Mouse (Mus musculus) retina, embryonic 14.5 days (tissue): ENCODE data around the gene Ifit1.
A peak's percentile ranks its signal among the peaks of the same experiment; 100 is the strongest.

Experiments used
- DNase-seq: peaks from one replicate; pipeline ENCODE4 v3.0.0-alpha.2; 2015; ENCODE audit warnings: low spot score

Ifit1 gene

GRCm38 (mm10) chr19:34655227-34655805 lies 14.6 kb downstream of the Ifit1 start:
- no peak for DNase-seq

DNA sequence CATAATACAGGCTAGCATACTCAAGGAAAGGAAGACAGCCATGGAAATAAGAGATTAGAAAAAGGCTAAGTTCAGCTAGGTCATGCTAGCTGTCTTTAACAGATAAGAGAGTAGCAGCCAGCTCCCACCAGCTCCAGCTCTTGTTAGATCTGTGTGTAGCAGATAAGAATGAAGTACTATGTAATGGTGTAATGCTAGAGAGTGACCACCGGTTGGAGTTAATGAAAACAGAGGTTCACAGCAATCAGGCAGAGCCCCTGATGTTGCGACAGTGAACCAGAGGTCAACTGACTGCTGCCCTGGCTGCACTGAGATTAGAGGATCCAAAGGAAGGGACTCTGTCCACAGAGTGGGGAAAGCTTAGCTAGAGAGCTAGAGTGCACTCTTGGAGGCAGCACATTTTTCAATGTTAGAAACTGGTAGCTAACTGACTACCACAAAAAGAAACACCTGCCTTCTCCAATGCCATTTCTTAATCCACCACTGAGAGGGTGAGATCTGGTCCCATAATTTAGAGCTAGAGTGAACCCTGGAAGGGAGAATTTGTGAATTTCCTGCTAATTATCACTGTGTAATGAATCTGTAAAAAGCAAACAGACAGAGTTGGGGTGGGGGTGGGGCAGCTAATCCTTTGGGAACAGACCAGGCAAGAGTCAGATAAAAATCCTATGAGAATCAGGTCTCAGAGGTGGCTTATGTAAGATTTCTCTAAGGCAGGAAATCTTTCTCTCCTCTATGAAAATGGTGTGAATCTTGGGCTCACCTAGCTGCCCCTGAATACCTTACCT lies 16.0 kb downstream of the Ifit1 start:
- DNase-seq, result no peak

- peak; percentile 84 for DNase-seq
Measured at GRCm38 (mm10) chr19:34662067-34662507, 21.4 kb downstream of the Ifit1 start.

DNA sequence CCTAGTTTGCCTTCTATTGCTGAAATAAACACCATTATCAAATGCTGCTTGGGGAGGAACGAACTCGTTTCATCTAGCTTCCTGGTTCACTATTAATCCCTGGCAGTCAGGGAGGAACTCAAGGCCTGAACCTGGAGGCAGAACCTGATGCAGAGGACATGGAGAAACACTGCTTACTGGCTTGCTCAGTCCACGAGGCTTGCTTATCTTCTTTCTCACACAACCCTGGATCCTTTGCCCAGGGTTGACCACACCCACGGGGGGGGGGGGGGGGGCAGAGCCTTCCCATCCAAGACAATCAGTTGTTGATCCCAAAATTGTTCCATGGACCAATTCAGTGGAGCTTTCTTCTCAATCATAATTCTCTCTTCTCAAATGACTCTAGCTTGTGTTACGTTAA lies 22.1 kb downstream of the Ifit1 start:
- DNase-seq, result no peak

DNA sequence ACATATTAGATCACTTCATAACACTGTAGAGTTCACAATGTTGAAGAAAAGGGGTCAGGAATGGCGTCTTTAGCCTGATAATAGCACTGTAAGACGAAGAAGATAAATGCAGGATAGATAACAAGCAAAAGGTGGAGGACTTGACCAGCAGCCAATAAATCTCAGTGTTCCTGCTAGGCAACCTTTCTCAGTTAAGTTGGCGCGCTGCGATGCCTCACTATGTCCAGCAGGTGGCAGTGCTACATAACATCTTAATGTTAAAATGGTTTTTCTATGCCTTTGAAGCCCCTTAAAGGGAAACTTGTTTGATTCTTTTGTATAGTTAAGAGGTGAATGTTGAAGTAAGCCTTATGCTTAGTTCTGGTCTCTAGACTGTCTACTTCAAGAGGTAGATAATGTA lies 25.5 kb downstream of the Ifit1 start:
- peak; percentile 92 for DNase-seq

DNA sequence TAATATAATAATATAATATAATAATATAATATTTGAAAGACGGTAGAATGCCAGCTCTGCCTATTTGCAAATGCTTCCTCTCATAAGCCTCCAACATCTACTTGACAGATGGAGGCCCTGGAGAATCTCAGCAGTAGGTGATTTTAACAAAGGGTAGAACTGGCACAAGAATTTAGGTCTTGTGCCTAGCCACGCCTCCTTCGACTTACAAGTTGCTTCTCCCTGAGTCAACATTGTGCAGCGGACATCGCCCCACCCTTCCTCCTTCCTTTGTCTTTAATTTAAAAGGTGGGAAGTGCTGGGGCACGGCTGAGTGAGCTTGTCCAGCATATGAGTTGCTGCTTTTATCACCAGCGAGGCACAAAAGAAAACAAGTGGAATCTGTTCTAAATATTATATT lies 32.8 kb downstream of the Ifit1 start:
- DNase-seq, result peak; percentile 19

- no peak for DNase-seq
Measured at GRCm38 (mm10) chr19:34678428-34678827, 37.8 kb downstream of the Ifit1 start.

DNA sequence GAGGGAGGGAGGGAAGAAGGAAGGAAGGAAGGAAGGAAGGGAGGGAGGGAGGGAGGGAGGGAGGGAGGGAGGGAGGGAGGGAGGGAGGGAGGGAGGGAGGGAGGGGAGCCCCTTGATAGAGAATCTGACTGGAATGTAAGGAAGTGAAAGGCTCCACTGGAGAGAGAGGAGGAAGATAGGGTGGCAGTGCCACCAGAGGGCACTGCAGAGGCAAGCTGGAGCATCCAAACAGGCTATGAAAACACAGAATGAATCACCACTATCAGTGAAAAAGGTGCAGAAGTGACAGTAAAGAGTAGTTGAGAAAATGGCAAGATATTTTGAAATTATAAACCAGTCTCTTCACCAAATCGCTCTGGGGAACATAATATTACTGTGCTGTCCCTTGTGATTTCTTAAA lies 44.2 kb downstream of the Ifit1 start:
- DNase-seq, result peak; percentile 72

- no peak for DNase-seq
Measured at GRCm38 (mm10) chr19:34685530-34685929, 44.9 kb downstream of the Ifit1 start.

- no peak for DNase-seq
Measured at GRCm38 (mm10) chr19:34691402-34691801, 50.7 kb downstream of the Ifit1 start.

- DNase-seq, result no peak
Measured at GRCm38 (mm10) chr19:34696352-34696986, 55.8 kb downstream of the Ifit1 start.

GRCm38 (mm10) chr19:34697461-34697860 lies 56.8 kb downstream of the Ifit1 start:
- no peak for DNase-seq

DNA sequence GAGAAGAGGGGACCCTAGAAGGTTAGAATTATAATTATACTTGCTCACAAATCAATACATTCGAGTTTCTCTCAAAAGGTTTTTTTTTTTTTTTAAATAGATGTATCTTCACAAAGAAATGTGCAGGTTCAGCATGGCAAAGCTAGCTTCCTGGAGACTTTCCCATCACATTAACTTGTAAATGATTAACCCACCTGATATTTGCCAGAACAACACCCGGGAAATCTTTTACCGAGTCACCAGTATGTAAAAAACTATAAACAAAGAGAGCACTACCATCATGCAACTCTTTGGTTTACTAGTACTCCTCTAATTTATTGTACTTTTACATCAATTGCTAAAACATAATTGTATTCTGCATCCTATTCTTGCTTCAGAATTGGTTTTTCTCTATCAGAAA lies 57.8 kb downstream of the Ifit1 start:
- no peak for DNase-seq

DNA sequence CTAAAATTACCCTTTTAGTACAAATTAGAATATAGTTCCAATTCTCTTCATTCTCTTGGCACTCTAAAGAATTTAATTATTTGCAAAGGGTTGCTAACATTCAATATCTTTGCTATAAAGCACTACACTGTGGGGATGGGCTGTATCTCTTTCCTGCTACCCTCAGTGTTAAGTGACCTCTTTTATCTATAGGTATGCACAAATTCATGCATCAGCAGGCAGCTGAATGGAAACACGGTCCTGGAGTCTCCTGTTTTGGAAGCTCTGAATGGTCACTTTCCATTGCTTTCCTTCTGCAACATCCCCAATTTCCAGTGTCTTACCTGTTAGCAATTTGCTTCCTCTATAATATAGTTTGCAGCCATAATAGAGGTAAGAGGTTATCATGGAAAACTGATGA lies 58.2 kb downstream of the Ifit1 start:
- no peak for DNase-seq

- no peak for DNase-seq
Measured at GRCm38 (mm10) chr19:34699300-34699699, 58.6 kb downstream of the Ifit1 start.
